Mouse (Mus musculus) cerebellum, postnatal 14 days (tissue): ENCODE measurements around the gene Rbm6.

Experiments
- DNase-seq, 2 experiments: peaks; one replicate each; pipeline ENCODE4 v3.0.0; 2021; ENCODE audit warnings: mixed read lengths in 2 of 2

Gene Rbm6

GRCm38 (mm10) chr9:107747310-107747709, 125.7 kb downstream of the Rbm6 start:
- no peak for DNase-seq

DNA sequence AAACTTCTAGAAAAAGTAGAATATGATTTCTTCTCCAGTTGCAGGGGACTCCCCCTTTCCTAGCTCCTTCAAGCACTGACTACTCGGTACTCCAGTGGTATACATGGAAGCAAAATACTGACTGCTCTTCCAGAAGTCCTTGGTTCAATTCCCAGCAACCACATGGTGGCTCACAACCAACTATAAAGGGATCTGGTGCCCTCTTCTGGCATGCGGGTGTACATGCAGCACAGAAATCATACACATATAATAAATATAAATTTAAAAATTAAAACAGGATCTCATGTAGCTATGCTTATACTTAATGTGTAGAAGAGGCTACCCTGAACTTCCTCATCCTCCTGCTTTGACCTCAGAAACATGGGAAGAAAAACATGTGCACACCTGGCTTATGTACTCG, 126.4 kb downstream of the Rbm6 start:
- no peak for DNase-seq

DNA sequence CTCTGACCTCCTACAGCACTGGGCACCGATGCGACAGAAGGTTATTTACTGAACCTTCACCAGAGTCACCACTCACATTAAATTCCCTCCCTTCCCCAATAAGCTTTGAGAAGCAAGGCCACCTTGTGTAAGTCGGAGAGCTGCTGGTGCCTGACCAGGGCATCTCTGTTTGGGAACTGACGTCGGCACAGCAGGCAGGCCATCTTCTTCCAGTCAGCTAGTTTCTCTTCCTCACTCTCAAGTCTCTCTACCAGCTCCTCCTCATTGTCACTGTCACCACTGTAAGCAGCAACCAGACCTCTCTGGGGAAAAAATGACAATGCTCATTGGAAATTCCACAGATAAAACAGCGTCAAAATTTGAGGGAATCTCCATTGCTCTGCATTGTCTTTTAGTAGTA, 129.0 kb downstream of the Rbm6 start:
- no peak for DNase-seq

DNA sequence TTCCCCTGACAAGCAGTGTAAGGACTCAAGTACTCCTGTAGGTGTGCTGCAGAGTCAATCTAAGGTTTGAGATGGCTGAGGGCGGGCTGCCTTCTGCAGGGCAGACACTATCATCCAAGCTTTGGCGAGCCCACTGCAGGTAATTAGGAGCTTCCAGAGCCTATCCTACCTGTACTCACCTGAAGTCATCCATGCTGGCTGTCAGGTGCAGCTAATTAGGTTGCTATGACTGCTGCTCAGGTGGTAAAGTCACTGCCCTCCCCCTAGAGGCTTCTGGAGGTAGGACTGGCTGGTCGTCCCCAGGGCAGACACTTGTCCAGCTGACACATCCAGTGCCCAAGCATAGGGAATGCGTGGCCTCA, 134.2 kb downstream of the Rbm6 start:
- peak; percentile 43 to 62 for DNase-seq

GRCm38 (mm10) chr9:107738020-107738840, 134.8 kb downstream of the Rbm6 start:
- DNase-seq: peak; percentile 94 to 95

DNA sequence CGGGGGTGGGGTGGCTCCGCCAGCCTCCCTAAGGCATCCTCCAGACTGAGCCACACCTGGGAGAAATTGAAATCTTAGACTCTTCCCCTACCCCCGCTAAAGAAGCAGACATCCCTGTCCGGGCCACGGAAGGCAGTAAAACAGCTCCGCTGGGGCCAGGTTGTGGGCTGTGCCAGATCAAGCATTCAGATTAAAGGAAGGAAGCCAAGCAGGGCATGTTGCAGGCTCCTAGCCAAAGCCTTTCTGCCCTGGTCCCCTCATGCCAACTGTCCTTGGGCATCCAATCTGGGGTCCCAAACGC, 136.9 kb downstream of the Rbm6 start:
- DNase-seq: peak; percentile 68 to 71

GRCm38 (mm10) chr9:107735356-107736184, 137.5 kb downstream of the Rbm6 start:
- peak in 1 of 2 experiments; percentile 34 for DNase-seq

GRCm38 (mm10) chr9:107734567-107734971, 138.5 kb downstream of the Rbm6 start:
- peak in 1 of 2 experiments; percentile 53 for DNase-seq

DNA sequence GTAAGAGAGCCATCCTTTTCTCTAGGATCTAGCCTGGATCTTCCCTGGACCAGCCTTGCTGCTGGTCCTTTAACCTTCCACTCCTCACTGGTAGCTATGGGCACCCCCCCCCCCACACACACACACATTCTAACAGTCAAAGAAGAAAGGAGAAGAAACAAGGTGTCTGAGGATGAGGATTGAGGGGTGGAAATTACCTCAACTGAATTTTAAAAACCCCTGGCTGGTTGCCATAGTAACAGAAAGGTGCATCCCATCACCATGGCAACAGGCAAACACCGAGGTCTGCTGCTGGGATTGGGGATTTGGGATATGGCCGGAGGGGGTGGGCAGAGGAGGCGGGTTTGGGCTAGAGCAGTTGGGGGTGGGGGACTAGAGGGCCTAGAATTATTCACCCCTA, 143.3 kb downstream of the Rbm6 start:
- DNase-seq: no peak

- no peak for DNase-seq
Measured at GRCm38 (mm10) chr9:107728919-107729670, 143.9 kb downstream of the Rbm6 start.

DNA sequence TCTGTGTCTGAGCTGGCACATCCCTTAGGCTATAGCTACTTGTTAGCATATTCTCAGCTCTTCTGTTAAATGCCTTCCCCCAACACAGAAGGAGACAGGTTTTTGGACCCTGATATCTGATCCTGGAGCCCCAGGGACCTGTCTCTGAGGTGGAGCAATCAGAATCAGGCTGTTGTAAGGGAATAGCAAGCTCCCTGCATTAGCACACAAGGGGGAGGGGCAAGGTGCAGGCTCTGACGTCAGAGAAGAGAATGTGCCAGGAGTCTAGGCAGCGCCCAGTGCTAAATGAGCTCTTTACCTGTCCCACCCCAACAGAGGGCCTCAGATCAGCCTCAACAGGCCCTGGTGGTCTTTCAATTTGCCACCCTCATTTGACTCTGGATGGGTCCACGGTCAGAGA, 146.0 kb downstream of the Rbm6 start:
- DNase-seq: no peak

DNA sequence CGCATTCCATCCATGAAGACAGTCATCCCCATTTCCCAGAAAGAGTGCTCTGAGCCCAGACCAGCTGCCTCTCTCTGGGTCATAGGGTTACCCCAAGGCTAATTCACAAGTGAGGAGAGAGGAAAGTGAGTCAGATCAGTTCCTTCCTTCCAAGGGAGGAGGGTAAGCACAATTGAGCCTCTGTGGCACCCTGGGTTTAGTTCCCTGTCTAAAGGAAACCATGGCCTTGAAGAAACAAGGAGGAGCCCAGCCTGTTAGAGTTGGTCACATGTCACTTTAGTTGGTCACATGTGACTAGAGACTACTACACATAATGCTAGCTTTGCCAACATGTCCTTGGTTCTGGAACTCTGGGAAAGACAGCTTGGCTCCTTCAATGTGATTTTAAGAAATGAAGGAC, 148.2 kb downstream of the Rbm6 start:
- no peak for DNase-seq

GRCm38 (mm10) chr9:107723794-107724531, 149.1 kb downstream of the Rbm6 start:
- DNase-seq: peak in 1 of 2 experiments; percentile 63
